Mouse (Mus musculus) testis, adult 2 months (tissue): ENCODE results near the gene Guca2a. TPM values are rescaled to one million over a fixed set of nuclear protein-coding genes. Genes with fewer than 3 reads are reported as not detected.

Experiments used
- H3K27ac ChIP-seq: fragments of 200-500 bp; 2 replicates; pipeline ENCODE4 v1.5.1; 2012; ENCODE audit warnings: low read depth, low read length; ENCODE audit not compliant: control insufficient read depth, insufficient read depth
- H3K27me3 ChIP-seq: fragments of 200-500 bp; 2 replicates; pipeline ENCODE4 v1.6.1; 2012; ENCODE audit warnings: mild to moderate bottlenecking, low read length, moderate library complexity; ENCODE audit not compliant: control insufficient read depth, insufficient read depth
- H3K36me3 ChIP-seq: fragments of 200-500 bp; 2 replicates; pipeline ENCODE4 v1.6.1; 2012; ENCODE audit warnings: mild to moderate bottlenecking, low read length; ENCODE audit not compliant: control insufficient read depth, insufficient read depth
- H3K4me1 ChIP-seq: fragments of 200-500 bp; 2 replicates; pipeline ENCODE4 v1.6.1; 2012; ENCODE audit warnings: low read length; ENCODE audit not compliant: control insufficient read depth, insufficient read depth
- H3K4me3 ChIP-seq: fragments of 200-500 bp; 2 replicates; pipeline ENCODE4 v1.5.1; 2012; ENCODE audit warnings: low read depth, mild to moderate bottlenecking, low read length, moderate library complexity, mixed read lengths; ENCODE audit not compliant: control insufficient read depth
- CTCF ChIP-seq: fragments of 200-500 bp; IDR thresholded peaks from 2 replicates; pipeline ENCODE4 v1.5.1; 2012; ENCODE audit warnings: low read depth, mild to moderate bottlenecking, inconsistent platforms, low read length, moderate library complexity; ENCODE audit not compliant: control insufficient read depth, insufficient read depth, insufficient replicate concordance
- POLR2A ChIP-seq: fragments of 200-500 bp; IDR thresholded peaks from 2 replicates; pipeline ENCODE4 v1.6.1; 2012; ENCODE audit warnings: low read depth, mild to moderate bottlenecking, inconsistent platforms, low read length, moderate library complexity; ENCODE audit not compliant: control insufficient read depth
- polyA plus RNA-seq: library from polyadenylated mRNA; depleted of rRNA; stranded (reverse); fragments of >200 nt; gene quantifications from 2 replicates; pipeline ENCODE4 v1.2.3, GENCODE M21; 2012; rRNA removed

Guca2a gene
- 0.78 and 1.3 TPM in 2 replicates for polyA plus RNA-seq

GRCm38 (mm10) chr4:119637176-119637845 lies at the start of gene Guca2a:
Gene Guca2a (plus strand): TSS chr4:119637704.
- Histone ChIP-seq H3K4me3 (peak within 1 kb of the TSS; percentile 28), H3K4me1 (peaks cover 8% of the 10 kb centered on the region; the same call in 1 of the 2 replicates), H3K27ac (no peak within 1 kb of the TSS), H3K27me3 (no peaks in the 10 kb centered on the region), H3K36me3 (no peaks in the 10 kb centered on the region)
- TF ChIP-seq POLR2A, result no peak
- TF ChIP-seq CTCF, result no peak

GRCm38 (mm10) chr4:119588037-119588436 lies 49.5 kb upstream of the Guca2a start:
- no peaks in the 10 kb centered on the region for H3K27me3 ChIP-seq
- TF ChIP-seq POLR2A (no peak), CTCF (no peak)
- H3K27ac ChIP-seq, result no peak overlapping the region
- no peak overlapping the region for H3K4me3 ChIP-seq
- H3K36me3 ChIP-seq, result no peaks in the 10 kb centered on the region
- H3K4me1 ChIP-seq, result no peaks in the 10 kb centered on the region

- H3K36me3 ChIP-seq, result no peaks in the 10 kb centered on the region
- H3K4me3 ChIP-seq, result no peak overlapping the region
- no peak for TF ChIP-seq POLR2A
- no peak overlapping the region for H3K27ac ChIP-seq
- no peaks in the 10 kb centered on the region for H3K4me1 ChIP-seq
- H3K27me3 ChIP-seq, result no peaks in the 10 kb centered on the region
Measured at GRCm38 (mm10) chr4:119589423-119589822, 48.1 kb upstream of the Guca2a start.

GRCm38 (mm10) chr4:119590027-119590426 lies 47.5 kb upstream of the Guca2a start:
- no peak overlapping the region for H3K27ac ChIP-seq
- TF ChIP-seq POLR2A (no peak), CTCF (no peak)

GRCm38 (mm10) chr4:119592479-119592878 lies 45.0 kb upstream of the Guca2a start:
- no peak overlapping the region for H3K27ac ChIP-seq
- no peaks in the 10 kb centered on the region for H3K4me1 ChIP-seq
- no peak overlapping the region for H3K4me3 ChIP-seq
- H3K27me3 ChIP-seq, result no peaks in the 10 kb centered on the region
- TF ChIP-seq POLR2A (no peak), CTCF (no peak)
- no peaks in the 10 kb centered on the region for H3K36me3 ChIP-seq

More at GRCm38 (mm10) chr4:119590027-119590426, 47.5 kb upstream of the Guca2a start:
- Histone ChIP-seq H3K4me3 (no peak overlapping the region), H3K27me3 (no peaks in the 10 kb centered on the region), H3K4me1 (no peaks in the 10 kb centered on the region), H3K36me3 (no peaks in the 10 kb centered on the region)

DNA sequence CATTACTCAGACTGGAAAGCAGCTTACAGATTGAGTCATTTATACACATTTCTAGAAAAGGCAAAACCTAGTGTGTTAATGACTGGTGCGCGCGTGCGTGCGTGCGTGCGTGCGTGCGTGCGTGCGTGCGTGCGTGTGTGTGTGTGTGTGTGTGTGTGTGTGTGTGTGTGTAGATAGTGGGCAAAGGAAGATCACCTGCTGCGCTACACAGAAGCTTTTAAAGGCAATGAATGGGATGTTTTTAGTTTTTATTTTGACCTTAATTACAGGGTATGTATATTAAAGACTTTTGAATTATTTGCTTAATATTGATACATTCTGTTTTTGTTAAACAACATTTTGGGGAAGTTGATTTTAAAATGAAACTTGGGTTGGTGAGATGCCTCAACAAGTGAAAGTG lies 43.2 kb upstream of the Guca2a start:
- H3K4me1 ChIP-seq, result no peaks in the 10 kb centered on the region
- no peaks in the 10 kb centered on the region for H3K36me3 ChIP-seq
- no peak for TF ChIP-seq POLR2A
- TF ChIP-seq CTCF, result no peak
- H3K27ac ChIP-seq, result no peak overlapping the region
- H3K27me3 ChIP-seq, result no peaks in the 10 kb centered on the region
- H3K4me3 ChIP-seq, result no peak overlapping the region

DNA sequence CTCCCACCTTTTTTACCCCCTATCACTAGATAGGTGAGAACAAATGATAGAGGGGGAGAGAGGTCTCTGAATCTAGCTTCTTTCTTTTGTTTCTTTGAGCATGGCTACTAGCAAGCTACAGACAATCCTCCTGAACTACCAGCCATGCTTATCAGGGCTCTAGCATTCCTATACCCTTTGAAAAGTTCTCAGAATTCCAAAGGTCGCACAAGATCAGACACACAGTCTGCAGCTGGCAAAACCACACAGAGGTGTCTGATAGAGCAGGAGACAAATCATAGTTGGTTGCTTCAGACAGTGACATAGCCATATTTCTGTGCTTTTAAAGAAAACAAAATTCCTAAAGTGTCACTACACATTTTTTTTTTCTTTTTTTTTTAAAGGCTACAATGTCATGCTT lies 37.9 kb upstream of the Guca2a start:
- Histone ChIP-seq H3K4me3 (no peak overlapping the region), H3K27ac (no peak overlapping the region), H3K36me3 (no peaks in the 10 kb centered on the region), H3K4me1 (no peaks in the 10 kb centered on the region), H3K27me3 (no peaks in the 10 kb centered on the region)
- TF ChIP-seq CTCF (no peak), POLR2A (no peak)
